In genomic region chr4:95053791-95054117, GRCm38 (mm10) we compare ENCODE assay signal across 8 mouse cellular contexts. TPM values are rescaled to one million over a fixed set of nuclear protein-coding genes. Genes with fewer than 3 reads are reported as not detected.
DNase-seq lines count a peak whose midpoint lies in the region; ATAC-seq and TF ChIP-seq lines count a peak whose summit lies in the region.

No protein-coding gene starts in this region.

- peak overlapping the region; percentile 91 for H3K4me2 ChIP-seq in forebrain, embryonic 11.5 days (ENCODE audit: low read depth, low read length, severe bottlenecking)
- H3K4me2 ChIP-seq in heart, postnatal 0 days (ENCODE audit: low read depth, low read length) = peak overlapping the region; percentile 85
- peak overlapping the region; percentile 82 for H3K4me2 ChIP-seq in liver, embryonic 15.5 days

- H3K4me1 ChIP-seq in forebrain, embryonic 11.5 days (replicated peaks; ENCODE audit: control insufficient read depth, insufficient read depth, low read length) = peaks cover 10% of the 10 kb centered on the region
- peaks cover 6% of the 10 kb centered on the region for H3K4me1 ChIP-seq in heart, postnatal 0 days (ENCODE audit: control insufficient read depth, insufficient read depth)
- H3K4me1 ChIP-seq in liver, embryonic 15.5 days (replicated peaks) = peaks cover 24% of the 10 kb centered on the region

- H3K36me3 ChIP-seq in forebrain, embryonic 11.5 days (ENCODE audit: control insufficient read depth, insufficient read depth, low read length) = no peaks in the 10 kb centered on the region
- no peaks in the 10 kb centered on the region for H3K36me3 ChIP-seq in heart, postnatal 0 days (replicated peaks; ENCODE audit: control insufficient read depth, insufficient read depth, low read length)
- H3K36me3 ChIP-seq in liver, embryonic 15.5 days (replicated peaks) = no peaks in the 10 kb centered on the region

- 2% methylated on average over 6 of the region's 6 CpGs for WGBS in forebrain, embryonic 11.5 days
- under 1% methylated on average over 6 of the region's 6 CpGs for WGBS in heart, postnatal 0 days
- WGBS in liver, embryonic 15.5 days (ENCODE audit: insufficient replicate concordance) = 1% methylated on average over 6 of the region's 6 CpGs

- no peak for TF ChIP-seq EP300 in heart, postnatal 0 days (IDR thresholded peaks at IDR 0.05; ENCODE audit: low read depth)

- H3K9ac ChIP-seq in forebrain, embryonic 11.5 days (ENCODE audit: low read length) = peak overlapping the region; percentile 33
- H3K9ac ChIP-seq in heart, postnatal 0 days (replicated peaks; ENCODE audit: low read depth, low read length) = peak overlapping the region; percentile 85
- H3K9ac ChIP-seq in liver, embryonic 15.5 days = peak overlapping the region; percentile 66; the same call in 1 of the 2 replicates

- DNase-seq in A20 (ENCODE audit: low read depth, low spot score) = peak; percentile 21
- DNase-seq in adrenal gland, postnatal 25 days = peak; percentile 86
- peak; percentile 69 for DNase-seq in forebrain, embryonic 11.5 days (ENCODE audit: low spot score)
- DNase-seq in heart, postnatal 0 days (ENCODE audit: low spot score) = peak; percentile 79
- peak; percentile 76 to 88 for DNase-seq in kidney, postnatal 4 days
- peak; percentile 35 for DNase-seq in ovary, postnatal 10 days (ENCODE audit: low spot score)
- DNase-seq in thymus, postnatal 4 days = peak; percentile 37

- no peak for ATAC-seq in forebrain, embryonic 11.5 days (replicated peaks; ENCODE audit: low FRiP score)
- ATAC-seq in heart, postnatal 0 days (ENCODE audit: insufficient read depth, low read depth) = no peak
- no peak for ATAC-seq in liver, embryonic 15.5 days (ENCODE audit: insufficient read depth)

- no peaks in the 10 kb centered on the region for H3K9me3 ChIP-seq in forebrain, embryonic 11.5 days (ENCODE audit: control insufficient read depth, low read length)
- no peaks in the 10 kb centered on the region for H3K9me3 ChIP-seq in heart, postnatal 0 days (replicated peaks; ENCODE audit: control insufficient read depth, low read length)
- H3K9me3 ChIP-seq in liver, embryonic 15.5 days (replicated peaks) = no peaks in the 10 kb centered on the region

- H3K4me3 ChIP-seq in forebrain, embryonic 11.5 days (ENCODE audit: low read depth, low read length) = peak overlapping the region; percentile 89
- peak overlapping the region; percentile 76 for H3K4me3 ChIP-seq in heart, postnatal 0 days (ENCODE audit: low read depth, low read length)
- peak overlapping the region; percentile 62 for H3K4me3 ChIP-seq in liver, embryonic 15.5 days (replicated peaks)

- H3K27me3 ChIP-seq in forebrain, embryonic 11.5 days (ENCODE audit: control insufficient read depth, insufficient read depth, low read length) = no peaks in the 10 kb centered on the region
- no peaks in the 10 kb centered on the region for H3K27me3 ChIP-seq in heart, postnatal 0 days (ENCODE audit: control insufficient read depth, insufficient read depth, low read length)
- peaks cover 67% of the 10 kb centered on the region for H3K27me3 ChIP-seq in liver, embryonic 15.5 days

- H3K27ac ChIP-seq in forebrain, embryonic 11.5 days (ENCODE audit: low read depth, low read length) = peak overlapping the region; percentile 96; the same call in 1 of the 2 replicates
- peak overlapping the region; percentile 99 for H3K27ac ChIP-seq in heart, postnatal 0 days (ENCODE audit: low read depth)
- 0 out of 2 replicates have a peak overlapping the region, but pooled peaks have one; percentile 85 for H3K27ac ChIP-seq in liver, embryonic 15.5 days (replicated peaks)

- TF ChIP-seq CTCF in heart, postnatal 0 days (IDR thresholded peaks at IDR 0.05; ENCODE audit: low read depth) = no peak

RNA-seq across cellular contexts. Expression of gene Jun, which starts 1.7 kb away (rescaled TPM):
- total RNA-seq in adrenal gland, postnatal 25 days (2021) = 114 and 133 TPM in 2 replicates
- polyA plus RNA-seq in forebrain, embryonic 11.5 days (2014; fragmentation: Nextera tagmentation; extraction: Ambion mirVana) = 60.7 and 62.7 TPM in 2 replicates
- total RNA-seq in heart, postnatal 0 days (2014; rRNA removed; ENCODE audit: low replicate concordance) = 82.6 and 111 TPM in 2 replicates
- polyA plus RNA-seq in heart, postnatal 0 days (2015; fragmentation: Nextera tagmentation; extraction: Ambion mirVana) = 49.5 and 74.1 TPM in 2 replicates
- 5.9 and 7.6 TPM in 2 replicates for polyA plus RNA-seq in liver, embryonic 15.5 days (2015; fragmentation: Nextera tagmentation; extraction: Ambion mirVana)

Comparison
In these comparisons a context has a peak if more than half of its experiments do, and no peak if none do; other contexts are left out.
1. DNase-seq: peak in every context shown above with its lines; median percentile 86 in adrenal gland, postnatal 25 days; 82 in kidney, postnatal 4 days; 79 in heart, postnatal 0 days; 69 in forebrain, embryonic 11.5 days; 37 in thymus, postnatal 4 days; 35 in ovary, postnatal 10 days; 21 in A20.
2. H3K9ac ChIP-seq: peak in every context shown above with its lines; median percentile 85 in heart, postnatal 0 days; 66 in liver, embryonic 15.5 days; 33 in forebrain, embryonic 11.5 days.